Mouse (Mus musculus) E14TG2a.4 (cell line): ENCODE results near the gene Ankrd63.

Source experiments
- CTCF ChIP-seq: conservative IDR thresholded peaks from 2 replicates; pipeline ENCODE4 v1.5.1; 2014; ENCODE audit warnings: low read length
- NANOG ChIP-seq: IDR thresholded peaks from 2 replicates; pipeline ENCODE4 v1.6.1; 2014; ENCODE audit warnings: borderline replicate concordance, low read length, mixed read lengths
- POU5F1 ChIP-seq: IDR thresholded peaks from 2 replicates; pipeline ENCODE4 v1.6.1; 2014; ENCODE audit warnings: low read length, borderline replicate concordance

DNA sequence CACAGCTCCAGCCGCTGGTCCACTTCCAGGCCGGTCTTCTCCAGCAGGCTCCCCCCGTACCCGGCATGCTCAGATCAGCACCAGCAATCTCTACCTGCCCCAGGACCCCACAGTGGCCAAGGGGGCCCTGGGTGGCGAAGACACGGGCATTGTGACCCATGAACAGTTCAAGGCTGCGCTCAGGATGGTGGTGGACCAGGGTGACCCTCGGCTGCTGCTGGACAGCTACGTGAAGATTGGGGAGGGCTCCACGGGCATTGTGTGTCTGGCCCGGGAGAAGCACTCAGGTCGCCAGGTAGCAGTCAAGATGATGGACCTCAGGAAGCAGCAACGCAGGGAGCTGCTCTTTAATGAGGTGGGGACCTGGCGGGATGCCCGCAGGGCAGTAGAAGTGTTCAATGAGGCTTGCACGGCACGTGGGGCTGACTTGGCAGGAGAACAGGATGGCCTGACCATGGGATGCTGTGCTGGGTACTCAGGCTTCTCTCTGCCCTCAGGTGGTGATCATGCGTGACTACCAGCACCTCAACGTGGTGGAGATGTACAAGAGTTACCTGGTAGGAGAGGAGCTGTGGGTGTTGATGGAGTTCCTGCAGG, 10.3 kb downstream of the Ankrd63 start:
- TF ChIP-seq CTCF = no peak
- TF ChIP-seq POU5F1 = no peak
- no peak for TF ChIP-seq NANOG
